13 mouse cellular contexts compared by ENCODE assay signal in the genomic region with DNA sequence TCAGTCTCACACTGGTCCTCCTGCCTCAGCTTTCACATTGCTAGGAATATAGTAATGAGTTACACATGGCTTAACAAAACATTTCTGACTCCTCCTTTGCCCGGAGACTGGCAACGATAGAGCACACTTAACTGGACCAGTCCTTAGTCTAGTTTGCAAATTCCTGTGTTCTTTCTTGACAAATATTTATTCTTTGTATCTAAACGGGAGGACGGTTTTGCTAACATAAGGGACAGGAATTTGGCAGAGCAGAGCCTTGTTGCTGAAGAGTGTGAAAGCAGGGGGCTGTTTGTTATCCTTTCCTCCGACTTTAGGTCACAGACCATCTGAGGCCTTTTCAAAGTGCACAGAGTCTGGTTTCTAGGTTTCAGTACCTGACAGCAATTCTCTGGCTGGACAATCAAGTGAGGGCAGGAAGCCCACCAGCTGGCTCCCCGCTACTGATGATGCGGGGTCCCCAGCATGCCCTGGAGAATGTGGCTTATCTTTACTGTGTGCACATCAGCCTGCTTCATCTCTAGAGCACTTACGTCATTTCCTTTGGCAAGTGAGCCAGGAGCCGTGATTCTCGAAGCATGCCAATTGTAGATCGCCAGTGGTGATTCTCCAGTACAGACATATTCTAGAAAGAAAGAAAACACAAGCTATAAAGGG.
A peak's percentile ranks its signal among the peaks of the same experiment; 100 is the strongest.
DNase-seq lines count a peak whose midpoint lies in the region; ATAC-seq lines count a peak whose summit lies in the region.
"Had no signal": no experiment of that assay in that cellular context is flagged by ENCODE, and none has a peak within 500 bp of the region (broad histone marks: within the 10 kb centered on the region; RNA-seq: fewer than 3 reads in every experiment).

No protein-coding gene starts in this region.

- H3K4me1 ChIP-seq in midbrain, embryonic 11.5 days (ENCODE audit: control insufficient read depth, insufficient read depth, low read length), result no peaks in the 10 kb centered on the region
- H3K4me1 ChIP-seq in midbrain, embryonic 10.5 days, result no peaks in the 10 kb centered on the region
- H3K4me1 ChIP-seq in heart, embryonic 15.5 days (replicated peaks), result peaks cover 6% of the 10 kb centered on the region
- H3K4me1 ChIP-seq in forebrain, embryonic 16.5 days (replicated peaks; ENCODE audit: control insufficient read depth, insufficient read depth, low read length), result no peaks in the 10 kb centered on the region
- H3K4me1 ChIP-seq: embryonic facial prominence, embryonic 15.5 days; hindbrain, embryonic 12.5 days had no signal

- H3K36me3 ChIP-seq in midbrain, embryonic 11.5 days (ENCODE audit: control insufficient read depth, insufficient read depth, low read length), result no peaks in the 10 kb centered on the region
- H3K36me3 ChIP-seq in midbrain, embryonic 10.5 days, result no peaks in the 10 kb centered on the region
- no peaks in the 10 kb centered on the region; the same call in 1 of the 2 replicates for H3K36me3 ChIP-seq in heart, embryonic 15.5 days
- H3K36me3 ChIP-seq in forebrain, embryonic 16.5 days (ENCODE audit: control insufficient read depth, insufficient read depth), result no peaks in the 10 kb centered on the region
- H3K36me3 ChIP-seq: embryonic facial prominence, embryonic 15.5 days; hindbrain, embryonic 12.5 days had no signal

- H3K4me3 ChIP-seq in midbrain, embryonic 11.5 days (ENCODE audit: low read depth, low read length), result no peak overlapping the region
- no peak overlapping the region for H3K4me3 ChIP-seq in midbrain, embryonic 10.5 days
- no peak overlapping the region for H3K4me3 ChIP-seq in heart, embryonic 15.5 days
- H3K4me3 ChIP-seq in forebrain, embryonic 16.5 days (replicated peaks; ENCODE audit: low read length), result no peak overlapping the region
- H3K4me3 ChIP-seq: embryonic facial prominence, embryonic 15.5 days; hindbrain, embryonic 12.5 days had no signal

- no peak overlapping the region for H3K9ac ChIP-seq in midbrain, embryonic 11.5 days (ENCODE audit: low read length)
- no peak overlapping the region for H3K9ac ChIP-seq in heart, embryonic 15.5 days
- H3K9ac ChIP-seq in forebrain, embryonic 16.5 days (replicated peaks; ENCODE audit: low read depth, low read length), result no peak overlapping the region
- H3K9ac ChIP-seq: embryonic facial prominence, embryonic 15.5 days; hindbrain, embryonic 12.5 days had no signal

- no peaks in the 10 kb centered on the region for H3K9me3 ChIP-seq in midbrain, embryonic 11.5 days (ENCODE audit: control insufficient read depth, low read length)
- H3K9me3 ChIP-seq in midbrain, embryonic 10.5 days (replicated peaks), result no peaks in the 10 kb centered on the region
- no peaks in the 10 kb centered on the region for H3K9me3 ChIP-seq in heart, embryonic 15.5 days (replicated peaks)
- H3K9me3 ChIP-seq in forebrain, embryonic 16.5 days (ENCODE audit: control insufficient read depth, low read length), result no peaks in the 10 kb centered on the region
- H3K9me3 ChIP-seq: embryonic facial prominence, embryonic 15.5 days; hindbrain, embryonic 12.5 days had no signal

- H3K4me2 ChIP-seq in midbrain, embryonic 11.5 days, result no peak overlapping the region
- no peak overlapping the region for H3K4me2 ChIP-seq in heart, embryonic 15.5 days
- no peak overlapping the region for H3K4me2 ChIP-seq in forebrain, embryonic 16.5 days (ENCODE audit: low read length)
- H3K4me2 ChIP-seq: embryonic facial prominence, embryonic 15.5 days; hindbrain, embryonic 12.5 days had no signal

- no peak overlapping the region for H3K27ac ChIP-seq in midbrain, embryonic 11.5 days (ENCODE audit: low read depth, low read length)
- no peak overlapping the region for H3K27ac ChIP-seq in midbrain, embryonic 10.5 days (replicated peaks)
- peak overlapping the region; percentile 1; the same call in 1 of the 2 replicates for H3K27ac ChIP-seq in heart, embryonic 15.5 days
- H3K27ac ChIP-seq in forebrain, embryonic 16.5 days (ENCODE audit: low read length), result no peak overlapping the region
- H3K27ac ChIP-seq: embryonic facial prominence, embryonic 15.5 days; hindbrain, embryonic 12.5 days had no signal

- no peaks in the 10 kb centered on the region for H3K27me3 ChIP-seq in midbrain, embryonic 11.5 days (ENCODE audit: control insufficient read depth, insufficient read depth, low read length)
- H3K27me3 ChIP-seq in midbrain, embryonic 10.5 days (ENCODE audit: low read depth, poor library complexity, severe bottlenecking), result no peaks in the 10 kb centered on the region
- no peaks in the 10 kb centered on the region for H3K27me3 ChIP-seq in heart, embryonic 15.5 days
- no peaks in the 10 kb centered on the region for H3K27me3 ChIP-seq in forebrain, embryonic 16.5 days (replicated peaks; ENCODE audit: control insufficient read depth, insufficient read depth, low read length)
- H3K27me3 ChIP-seq: embryonic facial prominence, embryonic 15.5 days; hindbrain, embryonic 12.5 days had no signal

- 80% methylated on average over 11 of the region's 11 CpGs for WGBS in midbrain, embryonic 11.5 days
- 84% methylated on average over 11 of the region's 11 CpGs for WGBS in midbrain, embryonic 10.5 days
- WGBS in heart, embryonic 15.5 days, result 37% methylated on average over 11 of the region's 11 CpGs
- WGBS in forebrain, embryonic 16.5 days, result 60% methylated on average over 11 of the region's 11 CpGs

- no peak for ATAC-seq in midbrain, embryonic 11.5 days (ENCODE audit: low FRiP score)
- no peak for ATAC-seq in heart, embryonic 15.5 days (replicated peaks; ENCODE audit: insufficient number of reproducible peaks, insufficient read depth, low FRiP score, low read depth)
- no peak for ATAC-seq in forebrain, embryonic 16.5 days
- ATAC-seq: forebrain, embryonic 14.5 days had no signal

- DNase-seq in midbrain, embryonic 11.5 days (ENCODE audit: low spot score, missing footprints), result peak; percentile 72
- no peak for DNase-seq in midbrain, embryonic 10.5 days (ENCODE audit: low spot score)
- peak; percentile 26 for DNase-seq in kidney, postnatal 10 days
- DNase-seq in lung, postnatal 4 days, result peak; percentile 73 to 83
- no peak for DNase-seq in thymus, postnatal 4 days
- DNase-seq: adrenal gland, postnatal 10 days; gastrocnemius, postnatal 10 days; thymus, postnatal 25 days had no signal

Comparison
In these comparisons a context has a peak if more than half of its experiments do, and no peak if none do; other contexts are left out.
1. DNase-seq: peak in midbrain, embryonic 11.5 days (single experiment), kidney, postnatal 10 days (single experiment) and lung, postnatal 4 days (2 of 2); none in midbrain, embryonic 10.5 days (single experiment) and thymus, postnatal 4 days (single experiment).